Mouse (Mus musculus): Measurements from ENCODE around the gene Akap13.

The Akap13 gene

GRCm38 (mm10) chr7:75686827-75687164 lies 231.5 kb downstream of the Akap13 start:
- DNase-seq = no peak

- DNase-seq = no peak
Measured at GRCm38 (mm10) chr7:75688144-75688543, 232.8 kb downstream of the Akap13 start.

- no peak for DNase-seq
Measured at GRCm38 (mm10) chr7:75694777-75695176, 239.4 kb downstream of the Akap13 start.

GRCm38 (mm10) chr7:75699836-75700235 lies 244.5 kb downstream of the Akap13 start:
- no peak for DNase-seq

DNA sequence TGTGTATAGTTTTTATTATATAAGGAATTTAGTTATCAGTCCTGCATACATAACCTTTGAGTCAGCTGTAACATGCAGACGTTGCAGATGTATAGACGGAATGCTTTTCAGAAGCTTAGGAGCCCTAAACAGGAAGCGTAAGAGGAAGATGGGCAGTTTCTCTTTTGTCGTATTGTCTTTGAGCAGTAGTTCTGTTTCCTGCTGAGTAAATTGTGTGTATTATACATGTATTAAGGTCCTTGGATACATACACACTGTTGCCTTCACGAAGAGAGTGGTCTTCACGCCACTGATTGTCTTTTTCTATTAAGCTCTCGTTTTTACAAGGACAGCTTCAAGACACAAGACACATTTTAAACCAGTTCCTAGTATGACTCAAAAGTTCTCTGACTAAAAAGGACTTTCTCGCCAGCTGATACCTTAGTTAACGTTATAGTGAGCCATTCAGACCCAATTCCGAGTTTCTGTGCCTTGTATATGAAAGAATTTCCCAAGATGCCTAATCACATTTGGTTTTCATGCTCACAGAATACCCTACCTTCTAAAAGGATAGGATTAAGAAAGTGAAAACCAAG lies 245.5 kb downstream of the Akap13 start:
- no peak for DNase-seq

DNA sequence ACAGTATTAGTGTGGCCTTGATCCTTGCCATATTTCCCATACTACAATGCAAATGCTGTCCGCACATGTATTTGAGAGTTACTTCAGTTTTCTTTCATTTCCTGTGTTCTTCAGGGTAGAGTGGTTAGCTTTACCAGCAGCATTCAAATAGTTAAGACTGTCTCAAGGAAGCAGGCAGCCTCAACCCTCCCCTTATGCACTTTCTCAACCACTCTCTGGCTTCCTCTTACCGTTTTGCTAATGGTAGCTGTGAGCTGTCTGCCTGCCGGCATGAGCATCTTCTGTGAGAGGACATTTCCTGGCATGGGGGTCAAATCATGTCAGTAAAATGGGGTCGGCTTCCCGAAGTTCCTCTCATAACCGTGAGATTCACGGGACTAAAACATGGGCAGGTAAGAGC lies 246.4 kb downstream of the Akap13 start:
- no peak for DNase-seq

DNA sequence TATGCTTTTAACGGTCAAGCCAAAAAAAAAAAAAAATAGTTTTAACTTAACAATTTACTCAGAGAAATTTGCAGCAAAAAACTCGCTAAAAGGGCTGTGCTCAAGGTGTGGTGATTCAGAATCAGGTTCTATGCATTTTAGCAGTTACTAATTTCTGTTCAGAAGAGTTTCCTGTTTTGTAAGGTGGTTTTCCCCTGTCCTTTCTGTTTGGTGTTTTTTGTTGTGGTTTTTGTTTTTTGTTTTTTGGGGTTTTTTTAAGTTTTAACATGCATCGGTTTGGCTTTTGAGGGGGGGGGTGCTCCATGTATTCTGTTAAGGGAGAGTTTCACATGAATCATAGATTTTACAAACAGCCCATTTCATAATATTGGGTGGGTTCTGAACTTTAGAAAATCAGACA lies 247.0 kb downstream of the Akap13 start:
- no peak for DNase-seq

DNA sequence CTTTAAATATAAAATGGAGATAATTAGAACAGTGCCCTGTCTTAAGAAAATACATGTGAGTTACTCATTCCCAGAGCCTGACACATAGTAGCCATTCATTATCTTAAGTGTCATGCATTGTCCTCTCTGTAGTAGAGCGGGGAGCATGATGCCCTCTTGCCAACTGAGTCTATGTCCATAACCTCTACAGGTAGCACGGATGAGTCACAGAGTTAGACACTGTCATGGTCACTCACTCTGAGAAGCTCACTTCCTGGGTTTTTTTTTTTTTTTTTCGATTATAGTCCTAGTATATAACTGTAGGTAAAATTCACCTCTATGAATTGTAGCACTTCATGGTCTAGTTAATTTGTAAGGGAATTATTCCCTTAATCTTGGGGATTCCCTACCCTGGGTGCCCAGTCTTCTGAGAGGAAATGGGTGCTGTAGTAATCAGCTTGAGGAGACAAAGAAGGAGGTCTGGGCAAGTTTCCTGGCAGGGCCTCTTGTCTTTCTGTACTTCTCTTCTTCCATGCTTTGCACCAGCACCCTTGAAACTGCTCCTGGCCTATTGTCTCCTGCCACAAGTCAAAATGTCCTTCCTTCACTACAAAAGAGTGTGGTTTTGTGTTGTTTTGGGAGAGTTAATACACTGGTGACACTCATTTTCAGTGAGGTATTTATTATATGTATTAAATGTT lies 247.8 kb downstream of the Akap13 start:
- no peak for DNase-seq

DNA sequence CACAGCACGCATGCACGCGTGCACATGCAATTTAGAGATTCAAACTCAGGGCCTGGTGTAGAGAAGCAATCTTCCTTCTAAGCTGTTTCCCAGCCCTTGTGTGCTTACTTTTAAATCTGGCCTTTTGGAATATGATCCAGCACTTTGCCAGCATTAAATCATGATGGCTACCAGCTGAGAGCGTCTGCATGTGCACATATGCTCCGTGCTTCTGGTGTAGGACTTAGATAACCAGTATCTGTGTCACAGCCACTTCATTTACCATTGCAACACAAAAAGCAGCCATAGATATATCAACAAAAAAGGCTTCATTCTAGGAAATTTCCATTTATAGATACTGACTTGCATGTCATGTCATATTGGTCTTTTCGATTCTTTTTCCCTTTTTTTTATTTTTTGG lies 249.5 kb downstream of the Akap13 start:
- no peak for DNase-seq

DNA sequence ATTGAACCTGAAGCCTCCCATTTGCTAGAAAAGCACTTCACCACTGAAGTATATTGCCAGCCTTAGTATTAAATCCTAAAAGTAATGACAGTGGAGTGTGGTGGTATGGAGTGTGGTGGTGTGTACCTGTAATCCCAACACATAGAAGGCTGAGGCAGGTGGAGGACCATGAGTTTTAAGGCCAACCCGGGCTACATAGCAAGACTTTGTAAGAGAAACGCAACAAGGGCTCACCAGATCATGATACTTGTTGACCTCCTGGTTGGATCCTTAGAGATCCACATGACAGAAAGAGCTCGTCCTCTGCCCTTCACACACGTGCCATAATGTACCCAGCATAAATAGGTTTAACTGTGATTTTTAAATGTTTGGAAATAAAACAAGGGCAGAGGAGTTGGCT lies 254.6 kb downstream of the Akap13 start:
- no peak for DNase-seq

- no peak for DNase-seq
Measured at GRCm38 (mm10) chr7:75710920-75711319, 255.6 kb downstream of the Akap13 start.

GRCm38 (mm10) chr7:75711436-75711835 lies 256.1 kb downstream of the Akap13 start:
- no peak for DNase-seq

DNA sequence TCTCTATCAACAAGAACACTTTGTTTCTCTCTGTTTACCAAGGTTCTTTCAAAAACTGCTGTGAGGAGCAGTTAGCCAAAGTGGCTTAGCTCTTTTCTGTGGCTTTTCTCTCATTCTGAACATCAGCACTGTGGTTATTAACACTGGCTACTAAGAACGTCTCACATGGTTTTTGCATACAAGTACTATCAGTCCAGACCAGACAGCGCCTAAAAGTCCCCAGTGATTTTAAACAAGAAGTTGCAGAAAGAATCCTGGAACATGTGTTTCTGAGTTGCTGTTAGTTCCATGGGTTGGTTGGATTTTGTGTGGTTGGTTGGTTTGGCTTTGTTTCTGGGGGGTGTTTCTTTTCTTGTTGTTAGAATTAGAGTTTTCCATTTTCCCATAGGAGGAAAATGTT lies 257.5 kb downstream of the Akap13 start:
- DNase-seq = no peak

DNA sequence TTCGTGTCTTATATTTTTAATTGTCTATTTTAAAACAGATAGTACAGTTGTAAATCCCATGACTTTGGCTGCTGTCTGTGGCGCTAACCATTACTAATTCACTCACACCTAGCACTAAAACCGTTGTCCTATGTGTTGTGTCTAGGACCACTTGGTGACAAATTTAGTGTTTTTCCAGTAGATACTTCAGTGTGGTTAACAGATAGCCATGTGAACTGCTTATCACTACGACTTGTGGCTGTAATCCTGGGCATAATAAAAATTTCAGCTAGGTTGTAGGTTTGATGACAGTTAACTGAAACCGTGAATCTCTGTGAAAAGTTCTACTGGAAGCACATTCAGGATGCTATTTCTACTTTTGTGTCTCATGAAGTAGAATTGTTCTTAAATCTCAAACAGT lies 258.6 kb downstream of the Akap13 start:
- DNase-seq = no peak

DNA sequence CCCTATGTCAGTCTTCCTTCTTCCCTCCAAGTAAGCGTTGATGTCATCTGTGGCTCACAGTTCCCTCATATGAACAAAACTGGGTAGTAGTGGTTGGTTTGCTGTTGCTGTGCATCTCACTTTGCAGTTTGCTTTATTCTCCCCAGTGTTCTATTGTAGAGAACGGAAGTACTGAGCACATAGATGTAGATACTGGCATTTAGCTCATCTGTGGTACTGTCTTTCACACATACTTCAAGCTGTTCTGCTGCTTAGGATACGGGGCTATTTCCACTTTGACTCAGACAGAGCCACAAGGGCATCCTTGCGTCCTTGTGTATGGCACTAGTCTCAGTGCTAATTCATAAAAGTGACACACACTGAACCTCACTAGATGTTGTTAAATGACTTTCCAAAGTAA lies 259.7 kb downstream of the Akap13 start:
- no peak for DNase-seq

GRCm38 (mm10) chr7:75715939-75716338 lies 260.6 kb downstream of the Akap13 start:
- no peak for DNase-seq

DNA sequence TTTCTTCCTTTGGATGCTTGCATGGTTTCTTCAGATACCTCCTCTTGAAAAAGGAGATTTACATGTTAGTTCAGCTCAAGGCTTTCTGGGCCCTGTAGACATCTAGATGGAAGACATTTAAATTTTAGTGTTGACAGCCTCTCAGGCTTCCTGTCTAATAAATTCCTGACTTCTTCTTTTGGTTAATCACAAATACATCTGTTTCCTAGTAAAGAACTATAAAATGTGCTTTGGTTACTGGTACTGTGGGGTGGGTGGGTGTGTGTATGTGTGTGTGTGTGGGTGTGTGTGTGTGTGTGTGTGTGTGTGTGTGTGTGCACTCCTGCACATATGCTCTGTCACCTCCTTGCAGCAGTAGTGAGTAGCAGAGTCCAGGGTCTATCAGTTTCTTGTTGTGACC lies 262.0 kb downstream of the Akap13 start:
- DNase-seq = no peak

- no peak for DNase-seq
Measured at GRCm38 (mm10) chr7:75721302-75721701, 266.0 kb downstream of the Akap13 start.

DNA sequence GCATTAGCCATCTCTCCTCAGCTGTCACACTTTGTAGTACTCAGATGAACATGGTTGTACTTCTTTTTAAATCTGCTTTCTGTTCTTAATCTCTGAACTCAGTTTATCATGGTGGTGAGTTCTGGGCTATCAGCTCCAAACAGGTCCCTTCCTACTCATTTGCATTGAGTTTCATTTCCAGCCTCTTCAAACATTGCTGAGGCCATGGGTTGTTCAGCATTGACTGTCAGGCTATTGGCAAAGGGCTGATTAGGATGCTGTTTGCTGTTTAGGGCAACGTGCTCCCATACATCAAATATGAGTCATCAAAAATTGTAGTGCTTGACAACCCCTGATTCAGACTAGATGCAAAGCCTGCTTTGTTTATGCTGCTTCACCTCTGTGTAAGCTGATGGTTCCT lies 268.7 kb downstream of the Akap13 start:
- no peak for DNase-seq

- DNase-seq = no peak
Measured at GRCm38 (mm10) chr7:75725899-75726298, 270.6 kb downstream of the Akap13 start.

DNA sequence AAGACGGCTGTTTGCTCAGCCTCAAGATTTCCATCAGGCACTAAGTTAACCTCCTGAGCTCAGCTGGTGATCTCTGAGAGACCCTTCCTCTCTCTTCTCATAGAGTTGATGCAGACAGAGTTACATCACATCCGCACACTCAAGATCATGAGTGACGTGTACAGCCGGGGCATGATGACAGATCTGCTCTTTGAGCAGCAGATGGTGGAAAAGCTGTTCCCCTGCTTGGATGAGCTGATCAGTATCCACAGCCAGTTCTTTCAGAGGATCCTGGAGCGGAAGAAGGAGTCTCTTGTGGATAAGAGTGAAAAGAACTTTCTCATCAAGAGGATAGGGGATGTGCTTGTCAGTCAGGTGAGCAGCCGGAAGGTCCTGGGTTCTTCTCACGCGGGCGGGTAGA lies 271.5 kb downstream of the Akap13 start:
- no peak for DNase-seq

GRCm38 (mm10) chr7:75729652-75730051 lies 274.3 kb downstream of the Akap13 start:
- no peak for DNase-seq

GRCm38 (mm10) chr7:75730216-75730615 lies 274.9 kb downstream of the Akap13 start:
- no peak for DNase-seq

GRCm38 (mm10) chr7:75731951-75732350 lies 276.6 kb downstream of the Akap13 start:
- DNase-seq = no peak

DNA sequence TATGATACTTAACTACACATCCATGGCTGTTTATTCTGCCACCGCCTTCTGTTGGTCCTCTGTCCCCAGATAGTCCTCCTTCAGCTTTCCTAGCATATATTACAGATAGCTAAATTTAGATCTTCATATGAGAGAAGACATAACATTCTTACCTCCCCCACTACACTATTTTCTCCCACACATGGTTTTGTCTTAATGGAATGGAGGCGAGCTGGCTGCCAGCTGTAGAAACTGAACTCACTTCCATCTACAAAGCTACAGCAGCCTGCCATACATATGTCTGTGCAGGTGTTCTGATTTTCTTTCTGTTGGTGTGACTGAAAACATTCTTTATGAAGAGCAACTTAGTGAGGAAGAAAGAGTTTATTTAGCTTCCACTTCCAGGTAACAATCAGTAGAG lies 277.8 kb downstream of the Akap13 start:
- no peak for DNase-seq

All from right cerebral cortex, postnatal 14 days (tissue).